Mouse (Mus musculus) embryo, embryonic 10 days (tissue): ENCODE measurements at regions not wholly inside any gene's neighbourhood (a gene's known extent, or its start where the extent isn't known, plus 50 kb on each side); places are given as distances from the start of the nearest gene placed in this dataset.

Source experiments
- DNase-seq: peaks from one replicate; pipeline ENCODE4 v3.0.0-alpha.2; 2015; ENCODE audit warnings: low spot score

GRCm38 (mm10) chr4:140463296-140463695 lies 202.5 kb downstream of the Arhgef10l start:
- no peak for DNase-seq

DNA sequence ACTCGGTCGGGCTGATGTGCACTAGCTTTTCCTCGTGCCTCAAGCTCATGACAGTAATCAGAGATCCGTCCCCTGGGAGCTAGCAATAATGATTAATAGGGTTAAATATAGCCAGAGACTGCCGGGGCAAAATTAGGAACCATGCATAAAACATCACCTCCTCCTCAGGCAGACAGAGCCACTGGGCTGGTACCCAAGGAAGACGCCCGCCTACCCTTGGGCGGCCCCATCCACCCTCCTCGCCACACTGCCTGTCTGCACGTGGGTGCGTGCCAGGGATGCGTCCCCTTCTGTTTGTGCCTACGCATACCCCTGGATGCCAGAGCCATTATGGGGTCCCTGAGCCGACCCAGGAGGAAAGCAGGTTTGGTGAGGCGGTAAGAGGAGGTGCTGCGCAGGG lies 204.5 kb downstream of the Arhgef10l start:
- no peak for DNase-seq

GRCm38 (mm10) chr4:140449062-140449461 lies 202.5 kb upstream of the Igsf21 start:
- no peak for DNase-seq

- no peak for DNase-seq
These were observed 199.9 kb upstream of the Igsf21 start for GRCm38 (mm10) chr4:140446455-140446854.

DNA sequence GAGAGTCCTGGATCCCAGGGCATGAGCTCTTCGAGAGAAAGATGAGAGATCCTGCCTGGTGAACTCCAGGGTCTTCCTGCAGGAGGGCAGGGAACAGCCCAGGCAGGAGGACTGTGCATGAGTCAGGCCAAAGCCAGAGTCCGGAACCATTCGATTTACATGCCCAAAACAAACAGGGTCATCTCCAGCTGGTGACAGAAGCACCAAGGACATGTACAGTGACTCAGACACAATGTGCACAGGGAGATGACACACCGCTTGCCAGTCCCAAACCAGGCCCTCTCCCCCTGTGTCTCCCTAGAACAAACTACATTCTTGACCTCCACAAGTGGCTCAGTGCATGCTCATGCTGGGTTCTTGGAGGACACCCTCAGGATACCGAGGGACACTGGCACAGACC lies 199.3 kb upstream of the Igsf21 start:
- no peak for DNase-seq

DNA sequence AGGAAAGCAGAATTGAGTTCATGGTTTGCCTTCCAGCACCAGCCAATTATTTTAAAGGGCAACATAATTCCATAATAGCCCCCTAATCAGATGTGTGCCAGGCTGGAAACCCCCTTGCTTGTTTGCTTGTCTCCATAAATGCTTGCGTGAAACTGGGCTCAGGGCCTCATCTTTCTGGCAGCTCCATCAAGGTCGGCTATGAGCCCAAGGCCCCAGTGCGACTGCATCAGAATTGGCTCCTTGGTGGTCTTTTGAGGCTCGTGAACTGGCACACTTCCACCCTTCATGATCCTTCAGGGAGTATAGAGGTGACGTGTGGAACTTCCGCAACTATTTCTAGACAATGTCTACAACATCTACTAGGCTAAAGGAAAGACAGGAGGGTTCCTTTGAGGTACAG lies 196.6 kb upstream of the Igsf21 start:
- no peak for DNase-seq

- DNase-seq, result no peak
These were observed 195.2 kb upstream of the Igsf21 start for GRCm38 (mm10) chr4:140441805-140442204.

GRCm38 (mm10) chr4:140439856-140440255 lies 193.3 kb upstream of the Igsf21 start:
- DNase-seq, result peak; percentile 84

DNA sequence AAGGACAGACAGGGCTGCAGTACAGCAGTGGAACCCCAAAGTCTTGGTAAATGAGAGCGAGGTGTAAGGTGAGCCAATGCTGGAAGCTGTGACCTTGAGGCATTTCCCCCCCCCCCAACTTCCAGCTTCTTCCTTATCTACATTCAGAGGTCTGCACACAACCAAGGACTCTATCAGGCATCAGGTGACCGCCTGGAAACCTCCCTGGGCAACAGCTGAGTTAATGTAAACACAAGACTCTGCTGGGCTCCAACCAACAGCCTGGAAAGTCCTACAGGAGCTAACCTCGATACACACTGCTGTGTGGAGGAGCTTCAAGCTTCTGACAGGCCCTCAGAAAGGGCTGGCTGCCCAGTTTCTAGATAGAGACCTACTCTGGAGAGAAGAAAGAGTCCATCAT lies 189.4 kb upstream of the Igsf21 start:
- DNase-seq, result no peak

DNA sequence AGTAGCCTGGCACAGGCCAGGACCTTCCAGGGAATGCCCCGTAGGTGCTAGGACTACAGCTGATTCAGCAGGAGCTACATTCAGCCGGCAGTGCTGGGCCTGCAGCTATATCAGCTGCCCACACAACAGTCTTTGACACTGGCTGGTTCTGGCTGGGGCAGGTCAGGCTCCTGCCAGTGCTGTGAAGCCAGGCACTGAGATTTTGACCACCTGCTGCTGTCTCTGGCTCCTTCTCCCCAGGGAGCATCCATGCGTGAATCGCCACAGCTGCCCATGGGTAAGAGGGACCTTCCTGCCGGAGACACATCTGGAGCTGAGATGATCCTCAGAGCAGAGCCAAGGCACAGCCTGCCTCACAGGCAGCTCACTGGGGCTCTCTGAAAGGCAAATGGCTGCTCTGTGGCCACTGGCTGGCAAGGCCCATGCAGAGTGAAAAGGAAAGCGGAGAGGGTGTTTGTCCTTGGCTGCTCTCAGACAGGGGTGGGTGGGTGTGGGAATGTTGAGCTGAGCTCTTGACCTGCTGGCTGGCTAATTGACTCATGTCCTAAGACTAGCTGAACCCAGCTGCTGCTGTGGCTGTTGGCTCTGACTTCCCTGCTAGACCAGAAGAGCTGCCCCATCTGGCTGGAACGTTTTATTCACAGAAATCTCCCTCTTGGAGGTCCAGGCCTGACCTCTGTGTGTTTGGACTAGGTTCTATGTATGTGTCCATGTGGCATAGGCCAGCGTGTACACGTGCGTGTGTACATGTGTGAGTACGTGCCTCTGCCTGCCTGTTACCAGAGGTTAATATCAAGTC lies 187.4 kb upstream of the Igsf21 start:
- DNase-seq, result no peak

DNA sequence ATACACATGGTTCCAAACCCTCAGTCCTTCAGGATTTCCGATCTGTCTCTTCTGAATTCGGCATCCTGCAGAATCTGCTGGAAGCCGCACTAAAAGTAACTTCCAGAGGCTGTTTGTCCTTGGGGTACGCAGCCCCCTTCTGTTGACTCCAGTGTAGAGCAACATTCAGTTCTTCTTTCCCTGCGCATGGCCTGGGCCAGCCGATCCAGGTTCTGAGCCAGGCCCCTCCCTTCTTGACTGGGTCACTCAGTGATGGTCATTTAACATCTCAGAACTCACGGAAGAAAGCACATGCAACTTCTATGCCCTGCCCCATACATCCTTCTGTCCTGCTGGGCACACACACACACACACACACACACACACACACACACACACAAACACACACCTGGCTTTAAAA lies 185.5 kb upstream of the Igsf21 start:
- no peak for DNase-seq

DNA sequence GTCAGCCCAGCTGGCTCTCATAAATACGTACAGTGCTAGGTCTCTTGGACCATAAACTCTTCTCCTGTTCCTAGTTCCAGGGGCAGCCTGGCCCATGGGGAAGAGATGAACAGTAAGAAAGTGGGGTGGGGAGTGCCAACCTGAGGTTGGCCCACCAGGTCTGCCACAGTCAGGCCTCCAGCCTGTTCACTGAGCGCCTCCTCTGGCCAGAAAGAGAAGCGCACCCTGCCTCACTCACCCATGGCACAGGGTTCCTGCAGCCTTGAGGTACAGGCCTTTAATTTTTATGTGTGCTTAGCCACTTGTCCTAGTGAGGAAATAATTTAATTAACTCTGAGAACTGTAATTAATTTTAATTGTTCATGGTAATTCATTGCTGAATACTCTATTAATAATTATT lies 180.5 kb upstream of the Igsf21 start:
- no peak for DNase-seq

DNA sequence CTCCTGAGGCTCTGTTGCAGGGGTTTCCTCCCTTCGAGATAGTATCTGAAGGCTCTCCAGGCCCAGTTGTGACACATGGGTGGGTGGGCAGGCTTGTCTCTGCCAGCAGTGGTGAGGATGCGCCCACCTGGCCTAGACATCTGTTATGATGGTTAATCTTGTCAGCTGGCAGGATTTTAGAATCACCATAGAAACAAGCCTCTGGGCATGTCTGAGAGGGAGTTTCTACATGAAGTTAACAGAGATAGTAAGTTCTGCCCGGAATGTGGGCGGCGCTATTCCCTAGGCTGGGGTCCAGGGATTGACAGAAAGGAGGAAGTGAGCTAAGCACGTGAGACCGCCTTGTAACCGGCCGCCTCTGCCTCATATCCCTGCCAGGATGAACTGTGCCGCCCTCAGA lies 177.2 kb upstream of the Igsf21 start:
- no peak for DNase-seq

- no peak for DNase-seq
These were observed 175.5 kb upstream of the Igsf21 start for GRCm38 (mm10) chr4:140421926-140422585.

DNA sequence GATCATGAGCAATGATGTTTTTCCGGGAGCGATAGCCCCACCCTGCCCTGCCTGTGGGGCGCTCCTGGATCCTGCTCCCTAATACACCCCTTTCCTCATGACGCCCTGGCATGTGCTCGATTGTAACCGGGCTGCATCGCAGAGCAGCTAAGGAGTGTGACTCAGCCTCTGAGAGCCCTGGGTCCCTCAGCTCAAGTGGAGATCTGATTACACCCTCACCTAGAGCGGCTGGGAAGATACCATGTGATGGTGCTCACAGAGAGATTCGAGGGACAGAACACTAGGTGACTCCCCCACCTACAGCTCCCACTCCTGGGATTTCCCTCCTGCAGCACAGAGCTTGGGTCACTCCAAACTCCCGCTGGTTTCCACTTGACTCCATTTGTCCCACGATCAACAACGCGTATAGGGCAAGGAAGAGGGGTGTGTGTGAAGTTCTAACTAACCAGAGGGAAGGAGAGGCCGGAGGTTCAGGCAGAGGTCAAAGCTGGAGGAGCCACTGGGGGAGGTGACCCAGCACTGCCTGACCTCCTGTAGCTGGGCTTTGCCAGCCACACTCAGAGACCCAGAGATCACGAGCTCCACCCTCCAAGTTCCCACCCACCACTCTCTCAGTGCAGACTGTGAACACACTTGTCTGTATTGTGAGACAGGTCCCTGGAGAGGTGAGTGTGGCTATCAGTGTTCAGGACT lies 173.3 kb upstream of the Igsf21 start:
- peak; percentile 22 for DNase-seq

- no peak for DNase-seq
These were observed 165.8 kb upstream of the Igsf21 start for GRCm38 (mm10) chr4:140412312-140412930.

DNA sequence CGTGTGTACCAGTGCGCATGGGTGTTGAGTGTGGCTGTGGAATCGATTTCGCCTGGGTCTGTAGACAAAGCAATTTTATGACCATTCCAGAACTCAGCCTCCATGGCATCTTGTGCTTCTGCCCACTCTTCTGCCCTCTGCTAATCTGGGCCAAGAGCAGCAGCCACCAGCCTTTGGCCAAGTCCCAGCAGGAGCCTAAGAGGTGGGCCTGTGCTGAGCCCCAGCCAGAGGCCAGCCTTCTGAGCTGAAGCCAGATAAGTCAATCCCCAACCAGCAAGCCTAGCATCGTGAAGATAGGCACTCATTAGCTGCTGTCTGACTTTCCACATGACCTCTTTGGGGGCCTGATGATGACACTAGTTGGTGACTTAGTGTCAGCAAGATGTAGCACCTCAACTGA lies 161.9 kb upstream of the Igsf21 start:
- DNase-seq, result no peak

DNA sequence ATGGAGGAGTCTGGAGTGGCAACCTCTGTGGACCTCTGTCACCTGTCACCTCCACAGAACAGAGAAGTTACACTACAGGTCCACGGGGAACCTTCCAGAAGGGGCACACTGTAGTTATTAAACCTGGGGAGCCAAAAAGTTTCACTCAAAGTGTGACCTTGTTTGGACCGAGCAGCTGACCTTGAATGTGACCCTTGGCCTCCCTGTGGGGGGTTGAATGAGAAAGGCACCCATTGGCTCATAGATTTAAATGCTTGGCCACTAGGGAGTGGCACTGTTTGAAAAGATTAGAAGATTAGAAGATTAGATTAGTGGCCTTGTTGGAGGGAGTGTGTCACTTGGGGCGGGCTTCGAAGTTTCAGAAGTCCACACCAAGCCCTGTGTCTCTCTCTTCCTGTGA lies 160.3 kb upstream of the Igsf21 start:
- no peak for DNase-seq

- peak; percentile 78 for DNase-seq
These were observed 159.7 kb upstream of the Igsf21 start for GRCm38 (mm10) chr4:140405993-140406881.

- DNase-seq, result no peak
These were observed 158.8 kb upstream of the Igsf21 start for GRCm38 (mm10) chr4:140405427-140405826.

DNA sequence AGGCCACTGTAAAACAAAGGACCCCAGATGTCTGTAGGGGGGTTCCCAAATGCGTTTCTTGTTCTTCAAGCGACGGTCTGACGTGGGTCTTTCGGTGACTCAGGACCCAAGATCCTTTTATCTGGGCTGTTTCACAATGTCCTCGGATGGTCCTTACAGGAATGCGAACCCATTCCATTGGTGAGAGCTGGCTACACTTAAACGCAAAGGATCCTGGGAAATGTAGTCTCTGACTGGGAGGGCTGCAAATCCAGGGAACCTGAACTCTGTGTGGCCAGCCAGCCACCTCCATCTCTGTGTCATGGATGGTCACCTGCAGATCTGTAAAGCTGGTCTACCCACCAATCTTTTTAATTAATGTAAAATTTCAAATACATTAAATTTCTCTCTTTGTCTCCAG lies 156.5 kb upstream of the Igsf21 start:
- DNase-seq, result peak; percentile 67

DNA sequence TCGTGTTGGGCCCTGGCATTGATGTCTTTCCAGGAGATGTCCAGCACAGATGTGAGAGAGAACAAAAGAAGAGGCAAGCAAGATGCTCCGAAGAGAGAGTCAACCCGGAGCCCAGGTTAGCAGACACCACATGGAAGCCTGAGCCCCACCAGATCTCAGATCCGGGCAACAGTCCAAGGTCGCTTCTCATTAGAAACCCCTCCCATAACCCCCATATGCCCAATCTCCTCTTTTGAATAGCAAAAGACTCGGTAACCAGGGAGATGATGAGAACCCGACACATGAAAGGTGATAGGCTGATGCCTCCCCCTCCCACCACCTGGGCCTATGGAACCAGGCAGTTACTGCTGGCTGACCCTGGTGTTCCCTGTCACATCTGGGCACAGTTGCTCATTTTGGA lies 155.7 kb upstream of the Igsf21 start:
- DNase-seq, result no peak
